Mouse (Mus musculus) bone marrow, adult 2 months (tissue): ENCODE measurements around the gene Tmem72.

Experiments used
- CTCF ChIP-seq: fragments of 200-500 bp; IDR thresholded peaks from 2 replicates; pipeline ENCODE4 v1.5.1; 2011; ENCODE audit warnings: low read length, control low read depth; ENCODE audit not compliant: control insufficient read depth, insufficient read depth
- POLR2A ChIP-seq: fragments of 200-500 bp; IDR thresholded peaks from 2 replicates; pipeline ENCODE4 v1.6.1; 2011; ENCODE audit warnings: low read depth, mild to moderate bottlenecking, control low read depth, low read length, borderline replicate concordance; ENCODE audit not compliant: control insufficient read depth

GRCm38 (mm10) chr6:116700821-116701220, 15.9 kb downstream of the Tmem72 start:
- no peak for TF ChIP-seq CTCF
- TF ChIP-seq POLR2A: no peak
